Mouse (Mus musculus): ENCODE measurements around the gene Ddit4. TPM values are rescaled to one million over a fixed set of nuclear protein-coding genes. Genes with fewer than 3 reads are reported as not detected.

The Ddit4 gene
- total and polyA plus RNA-seq, 3 experiments, result 39.5 to 136 (median 50.6) TPM

GRCm38 (mm10) chr10:59932521-59932920, 19.1 kb downstream of the Ddit4 start (continued):
- no peak for TF ChIP-seq JUN (IDR thresholded peaks at IDR 0.05; ENCODE audit: insufficient read depth, low read depth, low read length)
- no peak for TF ChIP-seq MEF2A (IDR thresholded peaks at IDR 0.05; ENCODE audit: borderline replicate concordance, low read depth, low read length)
- TF ChIP-seq ZMIZ1 (IDR thresholded peaks at IDR 0.05; ENCODE audit: low read depth, low read length), result no peak

GRCm38 (mm10) chr10:59930996-59931395, 20.6 kb downstream of the Ddit4 start:
- in situ Hi-C loops (cut with MboI; ENCODE audit: low pct_ligation_motif_present, low pct_unique_long_range_greater_than_20kb, low sequenced_read_pairs) (no loop called here), dilution Hi-C loops (cut with MboI; ENCODE audit: extremely low pct_ligation_motif_present, extremely low pct_unique_long_range_greater_than_20kb, low sequenced_read_pairs) (no loop called here)
- Histone ChIP-seq H3K9me3 (replicated peaks; ENCODE audit: low read length) (no peaks in the 10 kb centered on the region), H3K36me3 (replicated peaks in 1 of 2; ENCODE audit: control insufficient read depth in 1 of 2, insufficient read depth in 1 of 2, low read length in 1 of 2) (no peaks in the 10 kb centered on the region), H3K79me2 (replicated peaks; ENCODE audit: control insufficient read depth, extremely low read depth, insufficient read depth, poor library complexity, severe bottlenecking) (no peaks in the 10 kb centered on the region), H3K4me3 (replicated peaks in 1 of 3; ENCODE audit: low read depth in 2 of 3, low read length in 2 of 3, poor library complexity in 1 of 3) (no peak overlapping the region), H3K9ac (ENCODE audit: insufficient read depth, low read depth) (no peak overlapping the region), H3K27me3 (replicated peaks) (no peaks in the 10 kb centered on the region), H3K4me2 (ENCODE audit: insufficient read depth, low read depth, poor library complexity, severe bottlenecking) (no peak overlapping the region), H3K27ac (ENCODE audit: insufficient read depth, low read depth) (no peak overlapping the region), H3K4me1 (ENCODE audit: control insufficient read depth in 1 of 2, insufficient read depth in 2 of 2) (peaks cover 10 to 29% of the 10 kb centered on the region in 2 experiments)
- no peak for DNase-seq (ENCODE audit: extremely low read depth)
- TF ChIP-seq ZNF384 (IDR thresholded peaks at IDR 0.05; ENCODE audit: low read depth, low read length) (no peak), ZKSCAN1 (IDR thresholded peaks at IDR 0.05; ENCODE audit: borderline replicate concordance, low read depth, low read length) (no peak), SIN3A (IDR thresholded peaks at IDR 0.05; ENCODE audit: low read length) (no peak), ZC3H11A (IDR thresholded peaks at IDR 0.05; ENCODE audit: low read depth, low read length) (no peak), RAD21 (IDR thresholded peaks at IDR 0.05; ENCODE audit: low read depth, low read length) (no peak), POLR2AphosphoS2 (IDR thresholded peaks at IDR 0.05; ENCODE audit: low read depth, low read length) (no peak), MEF2A (IDR thresholded peaks at IDR 0.05; ENCODE audit: borderline replicate concordance, low read depth, low read length) (no peak), MAFK (IDR thresholded peaks at IDR 0.05; ENCODE audit: insufficient replicate concordance, low read length) (no peak), USF1 (IDR thresholded peaks at IDR 0.05; ENCODE audit: low read depth, low read length) (no peak), MYC (IDR thresholded peaks at IDR 0.05; ENCODE audit: low read depth, low read length) (no peak), GABPA (IDR thresholded peaks at IDR 0.05; ENCODE audit: insufficient replicate concordance, low read depth, low read length) (no peak), KAT2A (IDR thresholded peaks at IDR 0.05; ENCODE audit: insufficient replicate concordance, low read length) (no peak), MAX (IDR thresholded peaks at IDR 0.05; ENCODE audit: low read length) (no peak), E2F4 (IDR thresholded peaks at IDR 0.05; ENCODE audit: insufficient replicate concordance, low read depth, low read length) (no peak)

- H3K4me3 ChIP-seq (replicated peaks in 1 of 3; ENCODE audit: low read depth in 2 of 3, low read length in 2 of 3, poor library complexity in 1 of 3), result no peak overlapping the region
- peaks cover 10 to 31% of the 10 kb centered on the region in 2 experiments for H3K4me1 ChIP-seq (ENCODE audit: control insufficient read depth in 1 of 2, insufficient read depth in 2 of 2)
- no peak overlapping the region for H3K27ac ChIP-seq (ENCODE audit: insufficient read depth, low read depth)
- H3K4me2 ChIP-seq (ENCODE audit: insufficient read depth, low read depth, poor library complexity, severe bottlenecking), result no peak overlapping the region
- DNase-seq (ENCODE audit: extremely low read depth), result no peak
- no peak overlapping the region for H3K9ac ChIP-seq (ENCODE audit: insufficient read depth, low read depth)
- H3K27me3 ChIP-seq (replicated peaks), result no peaks in the 10 kb centered on the region
- no peaks in the 10 kb centered on the region for H3K79me2 ChIP-seq (replicated peaks; ENCODE audit: control insufficient read depth, extremely low read depth, insufficient read depth, poor library complexity, severe bottlenecking)
- H3K9me3 ChIP-seq (replicated peaks; ENCODE audit: low read length), result no peaks in the 10 kb centered on the region
- dilution Hi-C loops (cut with MboI; ENCODE audit: extremely low pct_ligation_motif_present, extremely low pct_unique_long_range_greater_than_20kb, low sequenced_read_pairs), result no loop called here
- H3K36me3 ChIP-seq (replicated peaks in 1 of 2; ENCODE audit: control insufficient read depth in 1 of 2, insufficient read depth in 1 of 2, low read length in 1 of 2), result no peaks in the 10 kb centered on the region
- TF ChIP-seq MXI1 (IDR thresholded peaks at IDR 0.05; ENCODE audit: low read depth, low read length), result no peak
- TF ChIP-seq MAX (IDR thresholded peaks at IDR 0.05; ENCODE audit: low read length), result no peak
- no peak for TF ChIP-seq MEF2A (IDR thresholded peaks at IDR 0.05; ENCODE audit: borderline replicate concordance, low read depth, low read length)
- TF ChIP-seq BHLHE40 (IDR thresholded peaks at IDR 0.05; ENCODE audit: low read depth, low read length), result no peak
- no peak for TF ChIP-seq KAT2A (IDR thresholded peaks at IDR 0.05; ENCODE audit: insufficient replicate concordance, low read length)
- no peak for TF ChIP-seq GABPA (IDR thresholded peaks at IDR 0.05; ENCODE audit: insufficient replicate concordance, low read depth, low read length)
- no peak for TF ChIP-seq HCFC1 (IDR thresholded peaks at IDR 0.05; ENCODE audit: low read depth, low read length)
- TF ChIP-seq USF1 (IDR thresholded peaks at IDR 0.05; ENCODE audit: low read depth, low read length), result no peak
- TF ChIP-seq POLR2A (IDR thresholded peaks at IDR 0.05; ENCODE audit: low read depth, low read length), result no peak
- no peak for TF ChIP-seq EP300 (IDR thresholded peaks at IDR 0.05; ENCODE audit: low read length)
- TF ChIP-seq POLR2AphosphoS2 (IDR thresholded peaks at IDR 0.05; ENCODE audit: low read depth, low read length), result no peak
- TF ChIP-seq USF2 (conservative IDR thresholded peaks at IDR 0.05; ENCODE audit: low read depth, low read length), result no peak
- no peak for TF ChIP-seq PAX5 (IDR thresholded peaks at IDR 0.05; ENCODE audit: low read length)
- TF ChIP-seq ZKSCAN1 (IDR thresholded peaks at IDR 0.05; ENCODE audit: borderline replicate concordance, low read depth, low read length), result no peak
- no peak for TF ChIP-seq ZNF384 (IDR thresholded peaks at IDR 0.05; ENCODE audit: low read depth, low read length)
- TF ChIP-seq SMC3 (IDR thresholded peaks at IDR 0.05; ENCODE audit: low read depth, low read length), result no peak
- no peak for TF ChIP-seq CHD2 (IDR thresholded peaks at IDR 0.05; ENCODE audit: low read length)
- TF ChIP-seq ZMIZ1 (IDR thresholded peaks at IDR 0.05; ENCODE audit: low read depth, low read length), result no peak
- no peak for TF ChIP-seq ZC3H11A (IDR thresholded peaks at IDR 0.05; ENCODE audit: low read depth, low read length)
- in situ Hi-C loops (cut with MboI; ENCODE audit: low pct_ligation_motif_present, low pct_unique_long_range_greater_than_20kb, low sequenced_read_pairs), result no loop called here
These were observed 22.4 kb downstream of the Ddit4 start for GRCm38 (mm10) chr10:59929205-59929604.
